In genomic region chr7:24564607-24565265, GRCm38 (mm10) we compare ENCODE assay signal across 8 mouse cellular contexts. TPM values are rescaled to one million over a fixed set of nuclear protein-coding genes. Genes with fewer than 3 reads are reported as not detected.
DNase-seq lines count a peak whose midpoint lies in the region; ATAC-seq lines count a peak whose summit lies in the region.

No protein-coding gene starts in this region.

- no peaks in the 10 kb centered on the region for H3K9me3 ChIP-seq in hindbrain, embryonic 10.5 days
- no peaks in the 10 kb centered on the region for H3K9me3 ChIP-seq in hindbrain, embryonic 16.5 days (ENCODE audit: control insufficient read depth, low read length)

- no peak overlapping the region for H3K9ac ChIP-seq in hindbrain, embryonic 16.5 days (ENCODE audit: low read depth, low read length)

- H3K27ac ChIP-seq in hindbrain, embryonic 10.5 days: no peak overlapping the region
- H3K27ac ChIP-seq in hindbrain, embryonic 16.5 days (ENCODE audit: low read depth, low read length): no peak overlapping the region

- 66% methylated on average over 6 of the region's 6 CpGs for WGBS in hindbrain, embryonic 10.5 days
- WGBS in hindbrain, embryonic 16.5 days: 63% methylated on average over 6 of the region's 6 CpGs

- no peaks in the 10 kb centered on the region for H3K27me3 ChIP-seq in hindbrain, embryonic 10.5 days (ENCODE audit: insufficient read depth, poor library complexity, severe bottlenecking)
- no peaks in the 10 kb centered on the region for H3K27me3 ChIP-seq in hindbrain, embryonic 16.5 days (replicated peaks; ENCODE audit: control insufficient read depth, insufficient read depth, low read length)

- H3K4me3 ChIP-seq in hindbrain, embryonic 10.5 days: no peak overlapping the region
- H3K4me3 ChIP-seq in hindbrain, embryonic 16.5 days (ENCODE audit: low read length): no peak overlapping the region

- intact Hi-C loops in heart, postnatal 10 days (cut with DNase I): loop anchor here (1.0 to 5.0 kb wide), 2 partner anchors 33 to 92 kb away; no protein-coding TSS in a partner anchor

- H3K4me2 ChIP-seq in hindbrain, embryonic 16.5 days (ENCODE audit: low read length): no peak overlapping the region

- H3K36me3 ChIP-seq in hindbrain, embryonic 10.5 days: peaks cover 99% of the 10 kb centered on the region
- H3K36me3 ChIP-seq in hindbrain, embryonic 16.5 days (ENCODE audit: control insufficient read depth, insufficient read depth, low read length): peaks cover 26% of the 10 kb centered on the region

- ATAC-seq in hindbrain, embryonic 16.5 days: no peak
- ATAC-seq in activated CD4-positive, CD25-positive, alpha-beta regulatory T cell, adult 4 months: peak; percentile 85

- no peaks in the 10 kb centered on the region for H3K4me1 ChIP-seq in hindbrain, embryonic 10.5 days (replicated peaks)
- no peaks in the 10 kb centered on the region for H3K4me1 ChIP-seq in hindbrain, embryonic 16.5 days (ENCODE audit: control insufficient read depth, insufficient read depth, low read depth, low read length)

- peak; percentile 73 for DNase-seq in hindbrain, embryonic 10.5 days (ENCODE audit: low spot score)
- peak; percentile 76 for DNase-seq in embryo, embryonic 10 days (ENCODE audit: low spot score)
- DNase-seq in heart, postnatal 10 days: peak; percentile 77 to 85
- peak; percentile 34 to 79 for DNase-seq in layer of hippocampus, postnatal 25 days (ENCODE audit: extremely low spot score in 1 of 2, low spot score in 1 of 2)
- peak; percentile 85 for DNase-seq in lung, postnatal 36 days
- peak; percentile 70 for DNase-seq in spleen, adult 12 weeks (ENCODE audit: low spot score)

RNA-seq across cellular contexts. Expression of gene Xrcc1, which starts 18.6 kb away (rescaled TPM):
- polyA plus RNA-seq in hindbrain, embryonic 10.5 days (2016; fragmentation: Nextera tagmentation; extraction: Ambion mirVana): 132 and 160 TPM in 2 replicates
- polyA plus RNA-seq in hindbrain, embryonic 16.5 days (2015; fragmentation: Nextera tagmentation; extraction: Ambion mirVana): 63.8 and 74.3 TPM in 2 replicates
- 10 to 100 TPM; 19.9 to 30.3 TPM for polyA plus RNA-seq in activated CD4-positive, CD25-positive, alpha-beta regulatory T cell, adult 4 months (2017; shearing (Covaris generic))
- total RNA-seq in heart, postnatal 10 days (2021): 10 to 100 TPM; 28.8 to 33.2 TPM
- total RNA-seq in layer of hippocampus, postnatal 25 days (2021): 10 to 100 TPM; 34.8 to 43.0 TPM

RNA-seq across cellular contexts. Expression of gene Pinlyp, which starts 18.8 kb away (rescaled TPM):
- 0.26 TPM in 1 of 2 replicates, not detected in the other for polyA plus RNA-seq in hindbrain, embryonic 10.5 days (2016; fragmentation: Nextera tagmentation; extraction: Ambion mirVana)
- polyA plus RNA-seq in hindbrain, embryonic 16.5 days (2015; fragmentation: Nextera tagmentation; extraction: Ambion mirVana): not detected in 2 replicates
- polyA plus RNA-seq in activated CD4-positive, CD25-positive, alpha-beta regulatory T cell, adult 4 months (2017; shearing (Covaris generic)): not detected
- not detected for total RNA-seq in heart, postnatal 10 days (2021)
- total RNA-seq in layer of hippocampus, postnatal 25 days (2021): not detected

RNA-seq across cellular contexts. Expression of gene Ethe1, which starts 22.6 kb away (rescaled TPM):
- 22.2 and 23.2 TPM in 2 replicates for polyA plus RNA-seq in hindbrain, embryonic 10.5 days (2016; fragmentation: Nextera tagmentation; extraction: Ambion mirVana)
- 29.1 and 30.9 TPM in 2 replicates for polyA plus RNA-seq in hindbrain, embryonic 16.5 days (2015; fragmentation: Nextera tagmentation; extraction: Ambion mirVana)
- 10 to 100 TPM; 19.0 to 21.6 TPM for polyA plus RNA-seq in activated CD4-positive, CD25-positive, alpha-beta regulatory T cell, adult 4 months (2017; shearing (Covaris generic))
- total RNA-seq in heart, postnatal 10 days (2021): 10 to 100 TPM; 20.5 to 25.0 TPM
- 10 to 100 TPM in 1 of 2 experiments, 1 to 10 TPM in 1; 9.0 to 11.5 TPM for total RNA-seq in layer of hippocampus, postnatal 25 days (2021)

RNA-seq across cellular contexts. Expression of gene Zfp575, which starts 22.7 kb away (rescaled TPM):
- 2.0 and 3.2 TPM in 2 replicates for polyA plus RNA-seq in hindbrain, embryonic 10.5 days (2016; fragmentation: Nextera tagmentation; extraction: Ambion mirVana)
- polyA plus RNA-seq in hindbrain, embryonic 16.5 days (2015; fragmentation: Nextera tagmentation; extraction: Ambion mirVana): 17.1 and 17.7 TPM in 2 replicates
- under 1 TPM in 1 of 2 experiments, not detected in 1; 0.12 TPM for polyA plus RNA-seq in activated CD4-positive, CD25-positive, alpha-beta regulatory T cell, adult 4 months (2017; shearing (Covaris generic))
- total RNA-seq in heart, postnatal 10 days (2021): under 1 TPM; 0.32 to 0.45 TPM
- total RNA-seq in layer of hippocampus, postnatal 25 days (2021): 1 to 10 TPM; 5.6 to 6.2 TPM

RNA-seq across cellular contexts. Expression of gene Irgq, which starts 34.2 kb away (rescaled TPM):
- 10.7 and 14.9 TPM in 2 replicates for polyA plus RNA-seq in hindbrain, embryonic 10.5 days (2016; fragmentation: Nextera tagmentation; extraction: Ambion mirVana)
- 19.2 and 24.7 TPM in 2 replicates for polyA plus RNA-seq in hindbrain, embryonic 16.5 days (2015; fragmentation: Nextera tagmentation; extraction: Ambion mirVana)
- polyA plus RNA-seq in activated CD4-positive, CD25-positive, alpha-beta regulatory T cell, adult 4 months (2017; shearing (Covaris generic)): 1 to 10 TPM; 1.5 to 1.8 TPM
- total RNA-seq in heart, postnatal 10 days (2021): 10 to 100 TPM; 18.3 to 20.1 TPM
- total RNA-seq in layer of hippocampus, postnatal 25 days (2021): 10 to 100 TPM; 69.0 to 71.9 TPM
